ENCODE assay signal across 15 mouse cellular contexts in genomic region chr2:16709885-16710284, GRCm38 (mm10).
"Had no signal": no experiment of that assay in that cellular context is flagged by ENCODE, and none has a peak within 500 bp of the region (broad histone marks: within the 10 kb centered on the region; RNA-seq: fewer than 3 reads in every experiment).

No protein-coding gene starts in this region.

- DNase-seq: kidney, adult 2 months; kidney, postnatal 25 days; layer of hippocampus, adult 9-11 months; liver; liver, embryonic 13.5 days; liver, postnatal 0 days; lung, postnatal 14 days; spleen, adult 18-20 months; thymus, postnatal 4 days had no signal

- H3K4me2 ChIP-seq: kidney, embryonic 15.5 days; liver, embryonic 13.5 days; lung, embryonic 15.5 days; midbrain, embryonic 12.5 days; stomach, embryonic 15.5 days had no signal

- H3K4me1 ChIP-seq: kidney, embryonic 15.5 days; liver, embryonic 13.5 days; lung, embryonic 15.5 days; midbrain, embryonic 12.5 days; stomach, embryonic 15.5 days had no signal

- H3K9ac ChIP-seq: kidney, embryonic 15.5 days; liver, embryonic 13.5 days; liver, postnatal 0 days; lung, embryonic 15.5 days; midbrain, embryonic 12.5 days; stomach, embryonic 15.5 days had no signal

- H3K9me3 ChIP-seq: kidney, embryonic 15.5 days; liver, embryonic 13.5 days; lung, embryonic 15.5 days; megakaryocyte, embryonic 14.5 days; midbrain, embryonic 12.5 days; stomach, embryonic 15.5 days had no signal

- H3K27me3 ChIP-seq: kidney, embryonic 15.5 days; liver, embryonic 13.5 days; lung, embryonic 15.5 days; megakaryocyte, embryonic 14.5 days; midbrain, embryonic 12.5 days; stomach, embryonic 15.5 days had no signal

- ATAC-seq: liver, postnatal 0 days had no signal

- H3K36me3 ChIP-seq: kidney, embryonic 15.5 days; liver, embryonic 13.5 days; lung, embryonic 15.5 days; midbrain, embryonic 12.5 days; stomach, embryonic 15.5 days had no signal

- H3K4me3 ChIP-seq: kidney, embryonic 15.5 days; liver, embryonic 13.5 days; lung, embryonic 15.5 days; megakaryocyte, embryonic 14.5 days; midbrain, embryonic 12.5 days; stomach, embryonic 15.5 days had no signal

- H3K27ac ChIP-seq: kidney, embryonic 15.5 days; liver, embryonic 13.5 days; lung, embryonic 15.5 days; macrophage; midbrain, embryonic 12.5 days; stomach, embryonic 15.5 days had no signal
